Mouse (Mus musculus) embryonic facial prominence, embryonic 12.5 days (tissue): ENCODE data around the gene Trim10. TPM values are rescaled to one million over a fixed set of nuclear protein-coding genes. Genes with fewer than 3 reads are reported as not detected.

ENCODE experiments used
- ATAC-seq: fragments of 200-750 bp; cut with Nextera tagmentation; 2 replicates; pipeline ENCODE4 v1.8.0; 2017; ENCODE audit not compliant: insufficient number of reproducible peaks, insufficient read depth, low FRiP score, low TSS enrichment
- H3K27ac ChIP-seq: fragments of 300-500 bp; sonication (generic); 2 replicates; pipeline ENCODE4 v1.5.1; 2016; ENCODE audit warnings: mild to moderate bottlenecking
- H3K27me3 ChIP-seq: fragments of 300-500 bp; sonication (generic); 2 replicates; pipeline ENCODE4 v1.6.1; 2016; ENCODE audit warnings: mild to moderate bottlenecking, moderate library complexity
- H3K36me3 ChIP-seq: fragments of 300-500 bp; sonication (generic); 2 replicates; pipeline ENCODE4 v1.6.1; 2016; ENCODE audit warnings: mild to moderate bottlenecking
- H3K4me1 ChIP-seq: fragments of 300-500 bp; sonication (generic); 2 replicates; pipeline ENCODE4 v1.6.1; 2016
- H3K4me2 ChIP-seq: fragments of 300-500 bp; sonication (generic); replicated peaks from 2 replicates; pipeline ENCODE4 v1.6.1; 2016; ENCODE audit warnings: mild to moderate bottlenecking, moderate library complexity
- H3K4me3 ChIP-seq: fragments of 300-500 bp; sonication (generic); 2 replicates; pipeline ENCODE4 v1.5.1; 2016; ENCODE audit warnings: mild to moderate bottlenecking
- H3K9ac ChIP-seq: fragments of 300-500 bp; sonication (generic); 2 replicates; pipeline ENCODE4 v1.6.1; 2016; ENCODE audit warnings: mild to moderate bottlenecking, moderate library complexity
- H3K9me3 ChIP-seq: fragments of 300-500 bp; sonication (generic); 2 replicates; pipeline ENCODE4 v1.6.1; 2016; ENCODE audit warnings: mild to moderate bottlenecking, moderate library complexity
- WGBS: fragments of 180-500 bp; shearing (Covaris S2); methylation state at CpG from one replicate; pipeline ENCODE4 v1.1.7; 2016; 5-methylcytosine and 5-hydroxymethylcytosine counted together
- polyA plus RNA-seq: library from polyadenylated mRNA; unstranded; fragments of >200 nt; fragmentation: Nextera tagmentation; extraction: Ambion mirVana; gene quantifications from 2 replicates; pipeline ENCODE4 v1.2.1, GENCODE M21; 2016

The Trim10 gene
- polyA plus RNA-seq, 1 experiment from 2014 or later: 6.6 TPM

GRCm38 (mm10) chr17:36897065-36897464 is 27.7 kb downstream of the Trim10 start:
- Histone ChIP-seq H3K27me3 (no peaks in the 10 kb centered on the region), H3K9ac (no peak overlapping the region), H3K9me3 (no peaks in the 10 kb centered on the region), H3K36me3 (no peaks in the 10 kb centered on the region), H3K27ac (no peak overlapping the region), H3K4me3 (no peak overlapping the region), H3K4me2 (no peak overlapping the region), H3K4me1 (no peaks in the 10 kb centered on the region)
- no peak for ATAC-seq

DNA sequence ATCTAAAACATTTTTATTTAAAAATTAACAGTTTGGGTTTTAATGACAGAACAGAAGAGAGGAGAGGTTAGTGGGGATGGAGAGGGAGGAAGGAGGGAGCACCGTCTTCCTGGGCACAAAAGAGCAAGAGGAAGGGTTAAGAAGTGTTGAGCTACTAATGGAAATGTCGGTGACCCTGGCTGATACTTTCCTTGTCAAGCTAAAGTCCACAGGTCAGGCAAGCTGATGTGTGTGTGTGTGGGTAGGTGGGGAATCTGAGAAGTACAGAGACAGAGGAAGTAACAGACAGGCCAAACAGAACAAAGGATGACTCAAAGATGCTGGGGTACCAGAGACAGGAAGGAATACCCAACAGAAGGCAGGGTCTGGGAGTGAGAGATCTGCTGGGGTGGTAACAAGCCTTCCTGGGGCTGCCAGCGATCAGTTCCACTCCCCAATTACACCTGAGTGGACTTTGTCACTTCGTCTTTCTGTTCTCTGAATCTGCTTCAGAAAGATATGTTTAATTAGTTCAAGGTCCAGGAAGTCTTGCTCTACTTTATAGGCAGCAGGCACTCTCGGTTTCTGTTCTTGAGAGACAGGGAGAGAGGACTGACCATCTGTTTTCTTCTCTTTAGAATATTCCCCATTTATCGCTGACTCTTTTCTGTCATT is 28.3 kb downstream of the Trim10 start, which contains the start of gene Trim31:
Gene Trim31, plus strand, starts transcription at position 567 of the 654 bp plus-strand sequence.
- WGBS: 61% methylated on average over 6 of the region's 6 CpGs
- H3K27ac ChIP-seq: no peak within 1 kb of the TSS
- no peak within 1 kb of the TSS for H3K4me3 ChIP-seq
- ATAC-seq: no peak
- H3K9ac ChIP-seq: no peak within 1 kb of the TSS
- no peaks in the 10 kb centered on the region for H3K36me3 ChIP-seq
- H3K27me3 ChIP-seq: no peaks in the 10 kb centered on the region
- no peaks in the 10 kb centered on the region for H3K9me3 ChIP-seq
- no peaks in the 10 kb centered on the region for H3K4me1 ChIP-seq
- no peak within 1 kb of the TSS for H3K4me2 ChIP-seq

DNA sequence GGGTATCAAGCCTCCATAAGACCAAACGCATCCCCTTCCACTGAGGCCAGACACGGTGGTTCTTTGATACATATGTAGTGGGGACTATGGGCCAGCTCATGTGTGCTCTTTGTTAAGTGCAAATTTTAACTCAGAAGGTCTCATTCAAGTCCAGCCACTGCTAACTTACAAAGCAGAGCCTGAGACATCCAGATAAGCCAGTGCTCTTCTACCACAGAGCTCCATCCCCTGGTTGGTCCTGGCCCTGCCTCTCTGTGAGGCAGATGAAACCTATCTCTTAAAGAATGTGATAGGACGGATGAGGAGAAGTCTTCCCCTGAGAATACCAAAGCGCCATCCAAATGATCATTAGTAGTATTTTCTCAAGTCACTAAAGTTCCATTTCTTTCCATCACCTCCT is 30.0 kb downstream of the Trim10 start:
- Histone ChIP-seq H3K9me3 (no peaks in the 10 kb centered on the region), H3K4me1 (no peaks in the 10 kb centered on the region), H3K4me3 (no peak overlapping the region), H3K4me2 (no peak overlapping the region), H3K27me3 (no peaks in the 10 kb centered on the region), H3K9ac (no peak overlapping the region), H3K27ac (no peak overlapping the region), H3K36me3 (no peaks in the 10 kb centered on the region)
- WGBS: 76% methylated on average over 4 of the region's 4 CpGs
- no peak for ATAC-seq

- Histone ChIP-seq H3K9ac (no peak overlapping the region), H3K4me2 (no peak overlapping the region), H3K4me1 (no peaks in the 10 kb centered on the region), H3K9me3 (no peaks in the 10 kb centered on the region), H3K4me3 (no peak overlapping the region), H3K27me3 (no peaks in the 10 kb centered on the region), H3K36me3 (no peaks in the 10 kb centered on the region), H3K27ac (no peak overlapping the region)
- ATAC-seq: no peak
- WGBS: 81% methylated on average over 5 of the region's 5 CpGs
Measured at GRCm38 (mm10) chr17:36900001-36900400, 30.6 kb downstream of the Trim10 start.

- H3K9me3 ChIP-seq: no peaks in the 10 kb centered on the region
- no peak overlapping the region for H3K4me3 ChIP-seq
- 33% methylated on average over 1 of the region's 1 CpGs for WGBS
- ATAC-seq: no peak
- no peaks in the 10 kb centered on the region for H3K36me3 ChIP-seq
- no peaks in the 10 kb centered on the region for H3K27me3 ChIP-seq
- H3K27ac ChIP-seq: no peak overlapping the region
- no peaks in the 10 kb centered on the region for H3K4me1 ChIP-seq
- no peak overlapping the region for H3K9ac ChIP-seq
- no peak overlapping the region for H3K4me2 ChIP-seq
Measured at GRCm38 (mm10) chr17:36900691-36901090, 31.3 kb downstream of the Trim10 start.

- Histone ChIP-seq H3K27me3 (no peaks in the 10 kb centered on the region), H3K4me3 (no peak overlapping the region), H3K4me2 (no peak overlapping the region), H3K27ac (no peak overlapping the region), H3K9ac (no peak overlapping the region), H3K36me3 (no peaks in the 10 kb centered on the region), H3K4me1 (no peaks in the 10 kb centered on the region), H3K9me3 (no peaks in the 10 kb centered on the region)
- no peak for ATAC-seq
- 75% methylated on average over 3 of the region's 3 CpGs for WGBS
Measured at GRCm38 (mm10) chr17:36903651-36904050, 34.3 kb downstream of the Trim10 start.

DNA sequence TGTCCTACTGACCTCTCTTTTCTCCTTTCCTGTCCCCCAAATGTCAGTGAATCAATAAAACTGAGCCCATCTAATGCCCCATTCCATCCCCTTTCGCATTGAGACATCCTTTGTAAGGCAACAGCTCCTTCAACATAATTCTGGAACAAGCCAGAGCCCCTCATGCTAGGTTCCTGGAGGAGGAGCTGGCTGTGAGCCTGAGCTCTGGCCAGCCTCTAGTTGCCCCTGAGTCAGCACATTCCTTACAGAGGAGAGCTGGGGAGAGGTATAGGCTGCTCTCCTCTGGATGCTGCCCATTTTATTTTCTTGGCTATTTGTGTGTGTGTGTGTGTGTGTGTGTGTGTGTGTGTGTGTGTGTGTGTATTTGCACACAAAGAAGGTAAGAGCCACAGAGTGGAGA is 38.9 kb downstream of the Trim10 start:
- H3K4me3 ChIP-seq: no peak overlapping the region
- H3K9ac ChIP-seq: no peak overlapping the region
- WGBS: 32% methylated on average over 1 of the region's 1 CpGs
- no peaks in the 10 kb centered on the region for H3K4me1 ChIP-seq
- no peak overlapping the region for H3K4me2 ChIP-seq
- H3K9me3 ChIP-seq: no peaks in the 10 kb centered on the region
- peak; percentile 72; the same call in 1 of the 2 replicates for ATAC-seq
- no peaks in the 10 kb centered on the region for H3K36me3 ChIP-seq
- no peak overlapping the region for H3K27ac ChIP-seq
- no peaks in the 10 kb centered on the region for H3K27me3 ChIP-seq

GRCm38 (mm10) chr17:36909802-36910201 is 40.4 kb downstream of the Trim10 start:
- 54% methylated on average over 4 of the region's 4 CpGs for WGBS
- Histone ChIP-seq H3K4me2 (no peak overlapping the region), H3K36me3 (no peaks in the 10 kb centered on the region), H3K9ac (no peak overlapping the region), H3K9me3 (no peaks in the 10 kb centered on the region), H3K4me3 (no peak overlapping the region), H3K4me1 (no peaks in the 10 kb centered on the region), H3K27ac (no peak overlapping the region), H3K27me3 (no peaks in the 10 kb centered on the region)
- ATAC-seq: no peak

- ATAC-seq: no peak
- Histone ChIP-seq H3K9me3 (no peaks in the 10 kb centered on the region), H3K4me3 (no peak overlapping the region), H3K4me1 (no peaks in the 10 kb centered on the region), H3K27me3 (no peaks in the 10 kb centered on the region), H3K4me2 (no peak overlapping the region), H3K9ac (no peak overlapping the region), H3K36me3 (no peaks in the 10 kb centered on the region), H3K27ac (no peak overlapping the region)
- 61% methylated on average over 2 of the region's 2 CpGs for WGBS
Measured at GRCm38 (mm10) chr17:36912031-36912430, 42.7 kb downstream of the Trim10 start.

- no peak for ATAC-seq
- 4% methylated on average over 2 of the region's 2 CpGs for WGBS
- Histone ChIP-seq H3K4me3 (no peak overlapping the region), H3K9ac (no peak overlapping the region), H3K27me3 (no peaks in the 10 kb centered on the region), H3K36me3 (no peaks in the 10 kb centered on the region), H3K4me1 (no peaks in the 10 kb centered on the region), H3K4me2 (no peak overlapping the region), H3K9me3 (no peaks in the 10 kb centered on the region), H3K27ac (no peak overlapping the region)
Measured at GRCm38 (mm10) chr17:36914108-36914507, 44.7 kb downstream of the Trim10 start.

DNA sequence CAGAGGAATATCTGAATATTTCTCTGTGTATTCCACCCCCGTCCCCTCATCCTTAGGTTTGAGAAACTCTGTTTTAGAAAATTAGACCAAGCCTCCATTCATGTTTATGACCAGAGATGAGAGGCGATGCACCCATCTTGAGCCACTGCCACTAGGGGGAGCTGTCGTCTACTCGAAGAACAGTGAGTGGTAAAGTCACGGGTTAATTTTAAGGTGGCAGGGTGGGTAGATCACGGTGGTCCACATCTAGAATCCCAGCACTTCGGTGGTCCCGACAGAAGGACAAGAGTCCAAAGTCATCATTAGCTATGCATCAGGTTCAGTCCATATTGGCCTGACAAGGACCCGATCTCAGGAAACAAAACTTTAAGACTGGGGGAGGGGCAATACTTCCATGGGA is 45.7 kb downstream of the Trim10 start:
- Histone ChIP-seq H3K9me3 (no peaks in the 10 kb centered on the region), H3K4me1 (no peaks in the 10 kb centered on the region), H3K36me3 (no peaks in the 10 kb centered on the region), H3K9ac (no peak overlapping the region), H3K4me2 (no peak overlapping the region), H3K27ac (no peak overlapping the region), H3K27me3 (0 out of 2 replicates have a peak, but pooled peaks cover under 1% of the 10 kb centered on the region), H3K4me3 (no peak overlapping the region)
- WGBS: 15% methylated on average over 9 of the region's 9 CpGs
- no peak for ATAC-seq

GRCm38 (mm10) chr17:36920239-36920638 is 50.9 kb downstream of the Trim10 start:
- 49% methylated on average over 15 of the region's 15 CpGs for WGBS
- Histone ChIP-seq H3K9ac (no peak overlapping the region), H3K27me3 (0 out of 2 replicates have a peak, but pooled peaks cover 3% of the 10 kb centered on the region), H3K4me1 (no peaks in the 10 kb centered on the region), H3K9me3 (no peaks in the 10 kb centered on the region), H3K36me3 (no peaks in the 10 kb centered on the region), H3K4me2 (no peak overlapping the region), H3K27ac (no peak overlapping the region), H3K4me3 (no peak overlapping the region)
- ATAC-seq: no peak
